Mouse (Mus musculus) hindbrain, embryonic 13.5 days (tissue): ENCODE results near the gene Nbea. TPM values are rescaled to one million over a fixed set of nuclear protein-coding genes. Genes with fewer than 3 reads are reported as not detected.

ENCODE experiments used
- ATAC-seq: fragments of 200-750 bp; cut with Nextera tagmentation; 2 replicates; pipeline ENCODE4 v1.8.0; 2017; ENCODE audit warnings: moderate TSS enrichment; ENCODE audit not compliant: low FRiP score
- H3K27ac ChIP-seq: fragments of 300-500 bp; sonication (generic); 2 replicates; pipeline ENCODE4 v1.5.1; 2015; ENCODE audit warnings: inconsistent platforms, mild to moderate bottlenecking, moderate library complexity
- H3K27me3 ChIP-seq: fragments of 300-500 bp; sonication (generic); 2 replicates; pipeline ENCODE4 v1.6.1; 2015; ENCODE audit warnings: mild to moderate bottlenecking, inconsistent platforms
- H3K36me3 ChIP-seq: fragments of 300-500 bp; sonication (generic); 2 replicates; pipeline ENCODE4 v1.6.1; 2015; ENCODE audit warnings: mild to moderate bottlenecking, inconsistent platforms
- H3K4me1 ChIP-seq: fragments of 300-500 bp; sonication (generic); replicated peaks from 2 replicates; pipeline ENCODE4 v1.6.1; 2015; ENCODE audit warnings: inconsistent platforms
- H3K4me2 ChIP-seq: fragments of 300-500 bp; sonication (generic); 2 replicates; pipeline ENCODE4 v1.6.1; 2015; ENCODE audit warnings: inconsistent platforms, mild to moderate bottlenecking, moderate library complexity
- H3K4me3 ChIP-seq: fragments of 300-500 bp; sonication (generic); 2 replicates; pipeline ENCODE4 v1.5.1; 2015; ENCODE audit warnings: mild to moderate bottlenecking, inconsistent platforms
- H3K9ac ChIP-seq: fragments of 300-500 bp; sonication (generic); 2 replicates; pipeline ENCODE4 v1.6.1; 2015; ENCODE audit warnings: mild to moderate bottlenecking, inconsistent platforms
- H3K9me3 ChIP-seq: fragments of 300-500 bp; sonication (generic); 2 replicates; pipeline ENCODE4 v1.6.1; 2016; ENCODE audit warnings: inconsistent platforms
- WGBS: fragments of 180-500 bp; shearing (Covaris S2); methylation state at CpG from one replicate; pipeline ENCODE4 v1.1.7; 2015; 5-methylcytosine and 5-hydroxymethylcytosine counted together
- polyA plus RNA-seq: library from polyadenylated mRNA; unstranded; fragments of >200 nt; fragmentation: Nextera tagmentation; extraction: Ambion mirVana; gene quantifications from 2 replicates; pipeline ENCODE4 v1.2.1, GENCODE M21; 2015

Nbea gene
- polyA plus RNA-seq, 1 experiment from 2014 or later = 56.9 TPM

- peak overlapping the region; percentile 90 for H3K27ac ChIP-seq
- peaks cover 14% of the 10 kb centered on the region; the same call in 1 of the 2 replicates for H3K27me3 ChIP-seq
- WGBS = 25% methylated on average over 8 of the region's 8 CpGs
- ATAC-seq = no peak
- H3K9ac ChIP-seq = peak overlapping the region; percentile 64
- H3K36me3 ChIP-seq = no peaks in the 10 kb centered on the region
- H3K4me2 ChIP-seq = peak overlapping the region; percentile 45
- no peaks in the 10 kb centered on the region for H3K9me3 ChIP-seq
- H3K4me3 ChIP-seq = no peak overlapping the region
- H3K4me1 ChIP-seq = peaks cover 68% of the 10 kb centered on the region
These were observed 404.5 kb downstream of the Nbea start for GRCm38 (mm10) chr3:55778764-55779730.

GRCm38 (mm10) chr3:55777501-55777900 lies 406.0 kb downstream of the Nbea start:
- H3K4me2 ChIP-seq = 0 out of 2 replicates have a peak overlapping the region, but pooled peaks have one; percentile 0
- H3K4me3 ChIP-seq = no peak overlapping the region
- peak overlapping the region; percentile 69 for H3K27ac ChIP-seq
- H3K27me3 ChIP-seq = peaks cover 7% of the 10 kb centered on the region; the same call in 1 of the 2 replicates
- H3K4me1 ChIP-seq = peaks cover 59% of the 10 kb centered on the region
- no peaks in the 10 kb centered on the region for H3K36me3 ChIP-seq
- no peak for ATAC-seq
- WGBS = 45% methylated on average over 4 of the region's 4 CpGs
- H3K9ac ChIP-seq = no peak overlapping the region
- H3K9me3 ChIP-seq = no peaks in the 10 kb centered on the region

- no peak for ATAC-seq
- no peaks in the 10 kb centered on the region for H3K9me3 ChIP-seq
- WGBS = 73% methylated on average over 6 of the region's 6 CpGs
- no peak overlapping the region for H3K4me3 ChIP-seq
- 0 out of 2 replicates have a peak, but pooled peaks cover 4% of the 10 kb centered on the region for H3K27me3 ChIP-seq
- no peak overlapping the region for H3K4me2 ChIP-seq
- peaks cover 4% of the 10 kb centered on the region; the same call in 1 of the 2 replicates for H3K36me3 ChIP-seq
- H3K4me1 ChIP-seq = peaks cover 42% of the 10 kb centered on the region
- no peak overlapping the region for H3K9ac ChIP-seq
- H3K27ac ChIP-seq = peak overlapping the region; percentile 83
These were observed 407.7 kb downstream of the Nbea start for GRCm38 (mm10) chr3:55775753-55776152.

DNA sequence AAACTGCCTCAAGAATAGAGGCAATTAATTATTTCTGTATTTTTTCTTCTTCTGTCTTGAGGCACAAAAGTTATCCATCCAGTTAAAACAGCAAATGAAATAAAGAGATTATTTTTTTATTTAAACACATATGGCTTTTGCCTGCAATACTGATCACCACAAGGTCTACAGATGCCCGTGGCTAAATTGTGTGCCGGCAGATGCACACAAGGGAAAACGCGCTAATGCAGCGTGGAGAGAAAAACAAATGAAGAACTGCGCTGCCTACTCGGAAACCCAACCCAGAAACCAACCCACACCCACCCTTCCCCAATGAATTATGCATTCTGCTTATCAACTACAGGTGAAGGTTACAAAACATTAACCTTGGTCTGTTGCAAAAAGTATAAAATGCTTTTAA lies 408.3 kb downstream of the Nbea start:
- peak overlapping the region; percentile 83 for H3K27ac ChIP-seq
- H3K9me3 ChIP-seq = no peaks in the 10 kb centered on the region
- peak; percentile 44 for ATAC-seq
- peaks cover 8% of the 10 kb centered on the region; the same call in 1 of the 2 replicates for H3K36me3 ChIP-seq
- H3K27me3 ChIP-seq = 0 out of 2 replicates have a peak, but pooled peaks cover 4% of the 10 kb centered on the region
- H3K4me1 ChIP-seq = peaks cover 37% of the 10 kb centered on the region
- H3K9ac ChIP-seq = no peak overlapping the region
- 17% methylated on average over 7 of the region's 7 CpGs for WGBS
- no peak overlapping the region for H3K4me2 ChIP-seq
- H3K4me3 ChIP-seq = no peak overlapping the region

- Histone ChIP-seq H3K4me1 (peaks cover 30% of the 10 kb centered on the region), H3K27me3 (0 out of 2 replicates have a peak, but pooled peaks cover 2% of the 10 kb centered on the region), H3K9ac (no peak overlapping the region), H3K9me3 (no peaks in the 10 kb centered on the region), H3K36me3 (peaks cover 8% of the 10 kb centered on the region; the same call in 1 of the 2 replicates), H3K27ac (peak overlapping the region; percentile 82), H3K4me2 (no peak overlapping the region), H3K4me3 (no peak overlapping the region)
- ATAC-seq = peak; percentile 47; the same call in 1 of the 2 replicates
- 28% methylated on average over 6 of the region's 6 CpGs for WGBS
These were observed 409.3 kb downstream of the Nbea start for GRCm38 (mm10) chr3:55774203-55774602.

DNA sequence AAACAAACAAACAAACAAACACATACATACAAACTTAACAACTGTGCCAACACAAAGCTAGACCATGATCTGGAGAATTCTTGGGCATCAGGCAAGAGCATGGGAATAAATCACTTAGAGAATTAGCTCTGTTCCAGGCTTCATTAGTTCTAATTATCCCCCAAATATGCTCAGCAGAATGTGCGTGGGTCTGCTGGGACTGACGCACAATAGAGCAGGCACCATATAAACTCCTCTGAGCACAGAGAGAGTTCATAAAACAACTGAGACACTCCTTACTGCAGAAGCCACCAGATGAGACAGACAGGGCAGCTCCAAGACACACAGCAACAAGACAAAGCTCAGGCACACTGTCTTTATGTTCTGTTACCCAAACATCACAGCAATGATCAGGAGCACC lies 414.2 kb downstream of the Nbea start:
- H3K27me3 ChIP-seq = no peaks in the 10 kb centered on the region
- 0 out of 2 replicates have a peak overlapping the region, but pooled peaks have one; percentile 12 for H3K27ac ChIP-seq
- H3K4me3 ChIP-seq = no peak overlapping the region
- H3K9me3 ChIP-seq = no peaks in the 10 kb centered on the region
- WGBS = 36% methylated on average over 2 of the region's 2 CpGs
- H3K9ac ChIP-seq = no peak overlapping the region
- peak; percentile 44; the same call in 1 of the 2 replicates for ATAC-seq
- H3K4me2 ChIP-seq = no peak overlapping the region
- peaks cover 11% of the 10 kb centered on the region for H3K4me1 ChIP-seq
- H3K36me3 ChIP-seq = peaks cover 8% of the 10 kb centered on the region; the same call in 1 of the 2 replicates

GRCm38 (mm10) chr3:55768654-55769053 lies 414.8 kb downstream of the Nbea start:
- ATAC-seq = no peak
- 93% methylated on average over 2 of the region's 2 CpGs for WGBS
- Histone ChIP-seq H3K36me3 (peaks cover 8% of the 10 kb centered on the region; the same call in 1 of the 2 replicates), H3K27ac (no peak overlapping the region), H3K9ac (no peak overlapping the region), H3K4me3 (no peak overlapping the region), H3K9me3 (no peaks in the 10 kb centered on the region), H3K27me3 (no peaks in the 10 kb centered on the region), H3K4me1 (peaks cover 8% of the 10 kb centered on the region; the same call in 1 of the 2 replicates), H3K4me2 (no peak overlapping the region)

DNA sequence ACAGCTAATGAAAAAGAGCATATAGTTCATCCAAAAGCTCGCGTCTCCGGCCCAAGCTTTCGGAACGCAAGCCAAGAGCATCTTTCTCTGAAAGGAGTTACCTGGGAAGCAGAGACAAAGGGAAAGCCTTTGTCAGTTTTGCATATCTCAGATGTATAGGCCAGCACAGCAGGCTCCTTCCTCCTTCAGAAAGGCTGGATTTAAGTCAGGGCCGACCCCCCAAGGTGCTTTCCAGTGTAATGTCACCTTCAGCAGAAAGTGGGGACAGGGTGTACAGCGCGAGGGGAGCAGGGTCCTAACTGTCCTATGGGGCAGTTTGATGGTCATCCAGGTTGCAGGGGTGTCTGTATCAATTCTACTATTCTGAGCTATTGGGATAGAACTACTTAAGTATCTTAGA lies 419.9 kb downstream of the Nbea start:
- Histone ChIP-seq H3K27me3 (no peaks in the 10 kb centered on the region), H3K4me2 (no peak overlapping the region), H3K36me3 (no peaks in the 10 kb centered on the region), H3K27ac (peak overlapping the region; percentile 24; the same call in 1 of the 2 replicates), H3K4me1 (peaks cover 8% of the 10 kb centered on the region; the same call in 1 of the 2 replicates), H3K4me3 (no peak overlapping the region), H3K9ac (no peak overlapping the region), H3K9me3 (no peaks in the 10 kb centered on the region)
- 36% methylated on average over 8 of the region's 8 CpGs for WGBS
- ATAC-seq = no peak

GRCm38 (mm10) chr3:55758297-55758696 lies 425.2 kb downstream of the Nbea start:
- H3K27ac ChIP-seq = peak overlapping the region; percentile 64

GRCm38 (mm10) chr3:55756602-55757190 lies 426.8 kb downstream of the Nbea start:
- peak; percentile 36; the same call in 1 of the 2 replicates for ATAC-seq

More at GRCm38 (mm10) chr3:55758297-55758696, 425.2 kb downstream of the Nbea start:
- peaks cover 42% of the 10 kb centered on the region for H3K4me1 ChIP-seq
- H3K27me3 ChIP-seq = no peaks in the 10 kb centered on the region
- H3K9me3 ChIP-seq = no peaks in the 10 kb centered on the region
- H3K4me3 ChIP-seq = no peak overlapping the region
- H3K4me2 ChIP-seq = no peak overlapping the region
- no peak overlapping the region for H3K9ac ChIP-seq
- no peak for ATAC-seq
- H3K36me3 ChIP-seq = no peaks in the 10 kb centered on the region
- 61% methylated on average over 8 of the region's 8 CpGs for WGBS

GRCm38 (mm10) chr3:55755805-55756601 lies 427.5 kb downstream of the Nbea start:
- Histone ChIP-seq H3K36me3 (no peaks in the 10 kb centered on the region), H3K27ac (peak overlapping the region; percentile 87), H3K9me3 (no peaks in the 10 kb centered on the region), H3K4me2 (no peak overlapping the region), H3K4me1 (peaks cover 53% of the 10 kb centered on the region), H3K9ac (peak overlapping the region; percentile 56), H3K4me3 (no peak overlapping the region), H3K27me3 (no peaks in the 10 kb centered on the region)
- ATAC-seq = peak; percentile 64
- 23% methylated on average over 11 of the region's 11 CpGs for WGBS

More at GRCm38 (mm10) chr3:55756602-55757190, 426.8 kb downstream of the Nbea start:
- WGBS = 36% methylated on average over 11 of the region's 11 CpGs
- no peaks in the 10 kb centered on the region for H3K9me3 ChIP-seq
- peaks cover 46% of the 10 kb centered on the region for H3K4me1 ChIP-seq
- no peaks in the 10 kb centered on the region for H3K27me3 ChIP-seq
- H3K4me3 ChIP-seq = no peak overlapping the region
- H3K27ac ChIP-seq = peak overlapping the region; percentile 87
- peak overlapping the region; percentile 56 for H3K9ac ChIP-seq
- H3K36me3 ChIP-seq = no peaks in the 10 kb centered on the region
- 0 out of 2 replicates have a peak overlapping the region, but pooled peaks have one; percentile 6 for H3K4me2 ChIP-seq
